Mouse (Mus musculus): ENCODE data around the gene H2afy2. TPM values are rescaled to one million over a fixed set of nuclear protein-coding genes. Genes with fewer than 3 reads are reported as not detected.

Gene H2afy2
- total and polyA plus RNA-seq, 2 experiments: 0.21 to 0.74 TPM

DNA sequence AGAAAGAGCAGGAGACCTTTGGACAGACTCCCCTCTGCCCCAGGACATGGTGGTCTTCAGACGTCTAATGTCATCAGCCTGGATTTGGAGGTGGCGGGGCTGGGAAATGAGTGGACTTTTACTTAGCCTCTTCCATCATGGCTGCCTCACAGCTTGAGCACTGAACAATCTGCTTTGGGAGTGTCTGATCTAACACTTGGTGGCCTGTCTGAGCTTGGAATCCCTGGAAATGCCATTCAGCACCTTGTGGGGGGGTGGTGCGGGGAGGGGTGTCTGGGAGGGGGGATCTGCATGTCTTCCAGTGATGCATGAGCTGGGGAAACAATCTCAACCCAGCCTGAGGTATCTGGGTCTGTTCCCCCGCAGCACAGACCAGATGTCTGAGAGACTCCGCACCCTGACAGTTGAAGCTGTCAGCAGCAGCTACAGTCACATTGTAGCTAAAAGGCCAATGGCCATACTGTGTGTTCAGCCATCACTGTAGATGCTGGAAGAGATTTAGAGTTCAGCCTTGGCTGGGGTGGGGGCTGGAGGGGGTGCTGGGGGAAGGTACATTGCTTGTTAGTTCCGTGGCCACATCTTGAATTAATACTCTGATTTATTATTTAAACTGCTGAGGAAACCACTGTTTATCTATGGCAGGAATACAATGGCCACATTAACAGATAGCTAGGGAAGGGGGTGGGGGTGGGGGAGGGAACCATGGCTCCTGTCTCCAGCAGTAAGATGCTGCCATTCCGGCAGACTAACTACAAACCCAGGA is 39.2 kb upstream of the H2afy2 start:
- Histone ChIP-seq H3K27ac (replicated peaks; ENCODE audit: insufficient read depth, low read depth, low read length) (no peak overlapping the region), H3K4me1 (ENCODE audit: control insufficient read depth, insufficient read depth, low read length) (no peaks in the 10 kb centered on the region), H3K27me3 (ENCODE audit: control insufficient read depth, insufficient read depth, low read length) (no peaks in the 10 kb centered on the region), H3K79me2 (ENCODE audit: control insufficient read depth, insufficient read depth, low read length) (no peaks in the 10 kb centered on the region), H3K4me3 (ENCODE audit: insufficient read depth, low read depth, low read length) (no peak overlapping the region), H3K36me3 (ENCODE audit: control insufficient read depth, insufficient read depth, low read length) (no peaks in the 10 kb centered on the region), H3K9ac (ENCODE audit: low read depth, low read length) (no peak overlapping the region)
- WGBS: 74% methylated on average over 7 of the region's 7 CpGs
- TF ChIP-seq POLR2A (IDR thresholded peaks at IDR 0.05; ENCODE audit: extremely low read depth, insufficient read depth, low read length) (no peak), CTCF (IDR thresholded peaks at IDR 0.05; ENCODE audit: low read depth, low read length) (no peak)
- DNase-seq (ENCODE audit: extremely low read depth, low read depth, low spot score): no peak

DNA sequence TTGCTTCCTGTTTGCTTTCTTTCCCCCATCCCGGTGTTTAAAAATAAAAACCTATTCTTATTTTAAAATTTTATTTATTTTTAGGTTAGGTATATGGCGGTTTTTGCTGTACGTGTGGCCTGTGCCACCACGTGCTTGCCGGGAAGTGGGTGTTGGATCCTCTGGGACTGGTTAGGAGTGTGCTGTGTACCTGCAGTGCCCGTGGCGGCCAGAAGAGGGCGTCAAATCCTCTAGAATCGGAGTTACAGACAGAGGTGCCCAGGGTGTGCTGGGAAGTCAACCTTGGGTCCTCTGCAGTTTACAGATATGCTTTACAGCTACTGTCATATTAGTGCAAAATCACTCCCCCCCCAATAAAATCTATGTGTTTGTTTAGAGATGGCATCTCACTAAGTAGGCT is 36.1 kb upstream of the H2afy2 start:
- H3K27ac ChIP-seq (replicated peaks; ENCODE audit: insufficient read depth, low read depth, low read length): no peak overlapping the region
- no peaks in the 10 kb centered on the region for H3K36me3 ChIP-seq (ENCODE audit: control insufficient read depth, insufficient read depth, low read length)
- no peak overlapping the region for H3K9ac ChIP-seq (ENCODE audit: low read depth, low read length)
- H3K79me2 ChIP-seq (ENCODE audit: control insufficient read depth, insufficient read depth, low read length): no peaks in the 10 kb centered on the region
- 53% methylated on average over 9 of the region's 9 CpGs for WGBS
- H3K4me1 ChIP-seq (ENCODE audit: control insufficient read depth, insufficient read depth, low read length): no peaks in the 10 kb centered on the region
- no peak for DNase-seq (ENCODE audit: extremely low read depth, low read depth, low spot score)
- H3K27me3 ChIP-seq (ENCODE audit: control insufficient read depth, insufficient read depth, low read length): no peaks in the 10 kb centered on the region
- peak; percentile 50 for TF ChIP-seq CTCF (IDR thresholded peaks at IDR 0.05; ENCODE audit: low read depth, low read length)
- TF ChIP-seq POLR2A (IDR thresholded peaks at IDR 0.05; ENCODE audit: extremely low read depth, insufficient read depth, low read length): no peak
- no peak overlapping the region for H3K4me3 ChIP-seq (ENCODE audit: insufficient read depth, low read depth, low read length)

DNA sequence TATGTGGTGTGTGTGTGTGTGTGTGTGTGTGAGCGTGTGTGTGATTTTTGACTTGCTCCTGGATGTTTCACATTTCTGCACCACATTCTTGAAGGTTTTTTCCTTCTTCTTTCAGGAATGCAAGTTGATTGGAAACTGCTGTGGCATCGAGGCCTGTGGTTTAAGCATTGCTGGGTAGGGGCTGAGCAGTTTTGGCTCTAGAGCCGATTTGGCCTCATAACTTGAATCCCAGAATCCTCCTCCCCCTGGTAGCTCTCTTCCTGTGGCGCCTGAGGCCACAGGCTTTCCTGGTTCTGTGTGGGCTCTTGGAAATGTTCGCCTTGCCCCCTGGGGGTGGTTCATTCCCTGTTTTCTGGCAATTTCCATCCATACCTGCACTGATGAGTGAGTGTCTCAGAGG is 28.0 kb upstream of the H2afy2 start:
- Histone ChIP-seq H3K79me2 (ENCODE audit: control insufficient read depth, insufficient read depth, low read length) (no peaks in the 10 kb centered on the region), H3K4me3 (ENCODE audit: insufficient read depth, low read depth, low read length) (no peak overlapping the region), H3K27me3 (ENCODE audit: control insufficient read depth, insufficient read depth, low read length) (no peaks in the 10 kb centered on the region), H3K4me1 (ENCODE audit: control insufficient read depth, insufficient read depth, low read length) (no peaks in the 10 kb centered on the region), H3K9ac (ENCODE audit: low read depth, low read length) (no peak overlapping the region), H3K36me3 (ENCODE audit: control insufficient read depth, insufficient read depth, low read length) (no peaks in the 10 kb centered on the region), H3K27ac (replicated peaks; ENCODE audit: insufficient read depth, low read depth, low read length) (no peak overlapping the region)
- WGBS: 72% methylated on average over 5 of the region's 5 CpGs
- no peak for DNase-seq (ENCODE audit: extremely low read depth, low read depth, low spot score)
- TF ChIP-seq CTCF (IDR thresholded peaks at IDR 0.05; ENCODE audit: low read depth, low read length) (no peak), POLR2A (IDR thresholded peaks at IDR 0.05; ENCODE audit: extremely low read depth, insufficient read depth, low read length) (no peak)

DNA sequence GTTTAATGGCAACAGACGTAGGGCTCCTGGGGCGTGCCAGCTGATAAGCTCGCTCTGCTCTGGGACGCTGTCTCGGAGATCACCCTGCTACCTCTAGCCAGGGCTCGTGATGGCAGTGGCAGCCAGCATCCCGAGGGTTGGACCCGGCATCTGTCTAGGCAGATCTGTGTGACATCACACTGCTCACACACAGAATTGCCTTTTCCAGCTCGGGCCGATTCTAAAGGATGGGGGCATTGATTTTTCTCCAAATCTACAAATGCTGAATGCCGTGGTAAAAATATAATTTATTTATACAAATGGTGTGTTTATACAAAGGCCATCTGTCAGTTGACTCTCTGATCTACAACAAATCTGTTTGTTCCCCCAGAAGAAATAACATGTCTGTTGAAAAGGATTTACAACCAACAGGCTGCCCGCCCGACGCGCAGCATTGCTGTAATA is 14.2 kb upstream of the H2afy2 start:
- TF ChIP-seq POLR2A (IDR thresholded peaks at IDR 0.05; ENCODE audit: extremely low read depth, insufficient read depth, low read length) (no peak), CTCF (IDR thresholded peaks at IDR 0.05; ENCODE audit: low read depth, low read length) (no peak)
- H3K9ac ChIP-seq (ENCODE audit: low read depth, low read length): no peak overlapping the region
- H3K79me2 ChIP-seq (ENCODE audit: control insufficient read depth, insufficient read depth, low read length): no peaks in the 10 kb centered on the region
- DNase-seq (ENCODE audit: extremely low read depth, low read depth, low spot score): no peak
- H3K4me3 ChIP-seq (ENCODE audit: insufficient read depth, low read depth, low read length): no peak overlapping the region
- no peak overlapping the region for H3K27ac ChIP-seq (replicated peaks; ENCODE audit: insufficient read depth, low read depth, low read length)
- H3K4me1 ChIP-seq (ENCODE audit: control insufficient read depth, insufficient read depth, low read length): no peaks in the 10 kb centered on the region
- WGBS: 81% methylated on average over 15 of the region's 15 CpGs
- no peaks in the 10 kb centered on the region for H3K27me3 ChIP-seq (ENCODE audit: control insufficient read depth, insufficient read depth, low read length)
- H3K36me3 ChIP-seq (ENCODE audit: control insufficient read depth, insufficient read depth, low read length): no peaks in the 10 kb centered on the region

DNA sequence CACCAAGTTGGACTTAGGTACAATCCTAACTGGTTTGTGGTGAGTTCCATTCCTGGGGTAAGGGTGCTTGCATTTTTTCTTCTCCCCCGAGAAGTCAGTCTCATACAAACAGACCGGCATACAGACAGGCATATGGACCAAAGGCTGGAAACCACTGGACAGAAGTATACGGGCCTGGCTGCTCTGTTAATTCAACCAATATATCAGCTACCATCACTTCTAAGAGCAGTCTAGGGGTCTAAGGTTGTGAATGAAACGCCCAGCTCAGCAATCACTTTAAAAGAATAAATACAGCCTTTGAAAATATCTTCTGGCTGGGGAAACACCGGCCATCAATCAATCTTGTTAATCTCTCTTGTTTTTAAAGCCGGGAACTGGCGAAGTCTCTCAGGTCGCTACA is 11.5 kb upstream of the H2afy2 start:
- no peaks in the 10 kb centered on the region for H3K4me1 ChIP-seq (ENCODE audit: control insufficient read depth, insufficient read depth, low read length)
- H3K4me3 ChIP-seq (ENCODE audit: insufficient read depth, low read depth, low read length): no peak overlapping the region
- no peak overlapping the region for H3K27ac ChIP-seq (replicated peaks; ENCODE audit: insufficient read depth, low read depth, low read length)
- TF ChIP-seq POLR2A (IDR thresholded peaks at IDR 0.05; ENCODE audit: extremely low read depth, insufficient read depth, low read length) (no peak), CTCF (IDR thresholded peaks at IDR 0.05; ENCODE audit: low read depth, low read length) (no peak)
- H3K27me3 ChIP-seq (ENCODE audit: control insufficient read depth, insufficient read depth, low read length): no peaks in the 10 kb centered on the region
- no peak overlapping the region for H3K9ac ChIP-seq (ENCODE audit: low read depth, low read length)
- no peaks in the 10 kb centered on the region for H3K36me3 ChIP-seq (ENCODE audit: control insufficient read depth, insufficient read depth, low read length)
- DNase-seq (ENCODE audit: extremely low read depth, low read depth, low spot score): no peak
- WGBS: 46% methylated on average over 8 of the region's 8 CpGs
- H3K79me2 ChIP-seq (ENCODE audit: control insufficient read depth, insufficient read depth, low read length): no peaks in the 10 kb centered on the region

DNA sequence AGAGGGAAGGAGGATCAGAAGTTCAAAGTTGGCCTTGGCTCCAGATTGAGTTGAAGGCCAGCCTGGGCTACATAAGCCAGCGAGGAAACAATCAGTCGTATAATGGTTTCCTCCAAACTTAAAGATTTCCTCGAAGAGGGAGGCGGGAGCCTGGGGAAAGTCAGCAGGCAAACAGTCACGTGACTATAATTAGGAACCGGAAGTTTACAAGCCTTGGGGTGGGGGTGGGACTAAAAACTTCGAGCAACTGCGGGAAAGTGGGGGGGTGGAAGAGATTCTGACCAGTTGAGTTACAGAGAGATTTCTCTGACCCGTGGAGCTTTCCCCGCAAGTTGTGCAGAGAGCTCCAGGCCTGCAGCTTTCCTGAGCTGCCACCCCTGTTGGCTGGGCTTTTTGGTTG is 11.0 kb upstream of the H2afy2 start:
- no peak overlapping the region for H3K27ac ChIP-seq (replicated peaks; ENCODE audit: insufficient read depth, low read depth, low read length)
- H3K36me3 ChIP-seq (ENCODE audit: control insufficient read depth, insufficient read depth, low read length): no peaks in the 10 kb centered on the region
- H3K27me3 ChIP-seq (ENCODE audit: control insufficient read depth, insufficient read depth, low read length): no peaks in the 10 kb centered on the region
- H3K9ac ChIP-seq (ENCODE audit: low read depth, low read length): no peak overlapping the region
- no peaks in the 10 kb centered on the region for H3K4me1 ChIP-seq (ENCODE audit: control insufficient read depth, insufficient read depth, low read length)
- H3K79me2 ChIP-seq (ENCODE audit: control insufficient read depth, insufficient read depth, low read length): no peaks in the 10 kb centered on the region
- 67% methylated on average over 10 of the region's 10 CpGs for WGBS
- TF ChIP-seq CTCF (IDR thresholded peaks at IDR 0.05; ENCODE audit: low read depth, low read length) (no peak), POLR2A (IDR thresholded peaks at IDR 0.05; ENCODE audit: extremely low read depth, insufficient read depth, low read length) (no peak)
- no peak for DNase-seq (ENCODE audit: extremely low read depth, low read depth, low spot score)
- no peak overlapping the region for H3K4me3 ChIP-seq (ENCODE audit: insufficient read depth, low read depth, low read length)

Data from liver, adult 2 months (tissue).